Comparison of ENCODE assay signal across 12 mouse cellular contexts in the genomic region with DNA sequence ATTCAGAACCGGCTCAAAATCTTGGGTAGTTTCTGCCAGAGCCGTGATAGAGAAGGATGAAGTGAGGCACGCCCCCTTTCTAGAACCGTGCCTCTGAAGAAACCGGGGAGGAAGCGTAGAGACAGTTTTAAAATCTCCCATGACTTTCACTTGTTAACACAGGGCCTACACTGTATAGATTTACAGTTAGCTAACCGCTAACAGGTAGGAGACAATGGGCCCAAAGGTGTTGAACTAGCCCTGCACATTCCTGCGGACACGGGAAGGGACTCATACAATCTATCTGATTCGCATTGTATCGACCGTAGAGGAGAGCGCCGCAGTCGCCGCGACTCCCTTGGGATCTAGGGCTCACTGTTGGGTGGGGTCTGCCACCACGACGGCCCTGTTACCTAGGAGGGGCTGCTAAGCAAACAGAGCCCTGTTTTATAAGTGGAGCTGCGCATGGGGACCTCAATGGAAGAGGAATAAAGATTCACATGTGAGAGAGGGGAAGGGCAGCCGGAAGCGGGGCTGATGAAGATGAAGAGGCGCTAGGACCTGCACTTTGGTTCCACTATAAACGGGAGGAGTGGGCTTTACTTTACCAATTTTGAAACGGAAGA.
A peak's percentile ranks its signal among the peaks of the same experiment; 100 is the strongest.
DNase-seq lines count a peak whose midpoint lies in the region; ATAC-seq and TF ChIP-seq lines count a peak whose summit lies in the region.
"Had no signal": no experiment of that assay in that cellular context is flagged by ENCODE, and none has a peak within 500 bp of the region (broad histone marks: within the 10 kb centered on the region; RNA-seq: fewer than 3 reads in every experiment).

No protein-coding gene starts in this region.

- peak overlapping the region; percentile 48 for H3K4me2 ChIP-seq in heart, embryonic 15.5 days

- 54% methylated on average over 25 of the region's 25 CpGs for WGBS in heart, embryonic 15.5 days
- WGBS in hindbrain, embryonic 10.5 days = 60% methylated on average over 25 of the region's 25 CpGs
- WGBS in macrophage (ENCODE audit: missing documents) = 76% methylated on average over 25 of the region's 25 CpGs

- intact Hi-C loops in heart, postnatal 10 days (cut with DNase I) = no loop called here

- DNase-seq in heart, postnatal 10 days = no peak
- no peak for DNase-seq in G1E (ENCODE audit: low spot score)
- no peak for DNase-seq in hindbrain, embryonic 10.5 days (ENCODE audit: low spot score)
- DNase-seq in adrenal gland, postnatal 14 days = no peak
- DNase-seq in retina, embryonic 14.5 days (ENCODE audit: low spot score) = no peak
- DNase-seq: cerebellum, adult 9-10 months; left cerebral cortex, postnatal 4 days; right cerebral cortex, postnatal 14 days had no signal

- H3K9me3 ChIP-seq in heart, embryonic 15.5 days (replicated peaks) = no peaks in the 10 kb centered on the region
- H3K9me3 ChIP-seq in G1E (replicated peaks) = no peaks in the 10 kb centered on the region
- no peaks in the 10 kb centered on the region for H3K9me3 ChIP-seq in hindbrain, embryonic 10.5 days

- H3K4me3 ChIP-seq in heart, embryonic 15.5 days = peak overlapping the region; percentile 2; the same call in 1 of the 2 replicates
- H3K4me3 ChIP-seq in G1E (ENCODE audit: low read depth, low read length) (peak overlapping the region; percentile 69), macrophage (ENCODE audit: inconsistent target) (peak overlapping the region; percentile 0; the same call in 1 of the 2 replicates)
- peak overlapping the region; percentile 20 for H3K4me3 ChIP-seq in hindbrain, embryonic 10.5 days

- ATAC-seq in heart, embryonic 15.5 days (replicated peaks; ENCODE audit: insufficient number of reproducible peaks, insufficient read depth, low FRiP score, low read depth) = no peak
- no peak for ATAC-seq in G1E (ENCODE audit: extremely low read depth, insufficient number of reproducible peaks, low FRiP score, poor library complexity, severe bottlenecking)
- no peak for ATAC-seq in megakaryocyte-erythroid progenitor cell, adult 5-6 weeks (replicated peaks; ENCODE audit: low FRiP score, low TSS enrichment, poor library complexity, severe bottlenecking)
- ATAC-seq: inflammation-experienced regulatory T-cells, adult 6 months had no signal

- H3K9ac ChIP-seq in heart, embryonic 15.5 days = no peak overlapping the region

- no peak for TF ChIP-seq CTCF in G1E (IDR thresholded peaks at IDR 0.05; ENCODE audit: low read depth, low read length)

- H3K27me3 ChIP-seq in heart, embryonic 15.5 days = 0 out of 2 replicates have a peak, but pooled peaks cover 3% of the 10 kb centered on the region
- H3K27me3 ChIP-seq in G1E (ENCODE audit: insufficient read depth, low read length) = no peaks in the 10 kb centered on the region
- H3K27me3 ChIP-seq in hindbrain, embryonic 10.5 days (ENCODE audit: insufficient read depth, poor library complexity, severe bottlenecking) = no peaks in the 10 kb centered on the region

- peaks cover 3% of the 10 kb centered on the region; the same call in 1 of the 2 replicates for H3K4me1 ChIP-seq in heart, embryonic 15.5 days (replicated peaks)
- H3K4me1 ChIP-seq in G1E (ENCODE audit: insufficient read depth, low read depth, low read length) = peaks cover 75% of the 10 kb centered on the region
- H3K4me1 ChIP-seq in hindbrain, embryonic 10.5 days (replicated peaks) = peaks cover 19% of the 10 kb centered on the region

- no peak overlapping the region for H3K27ac ChIP-seq in heart, embryonic 15.5 days
- H3K27ac ChIP-seq in hindbrain, embryonic 10.5 days = no peak overlapping the region
- peak overlapping the region; percentile 74 for H3K27ac ChIP-seq in macrophage

- H3K79me2 ChIP-seq in macrophage (ENCODE audit: inconsistent target) = no peaks in the 10 kb centered on the region

- no peaks in the 10 kb centered on the region for H3K36me3 ChIP-seq in heart, embryonic 15.5 days
- H3K36me3 ChIP-seq in G1E (replicated peaks) (no peaks in the 10 kb centered on the region), macrophage (ENCODE audit: inconsistent target) (no peaks in the 10 kb centered on the region)
- H3K36me3 ChIP-seq in hindbrain, embryonic 10.5 days = no peaks in the 10 kb centered on the region

Comparison
In these comparisons a context has a peak if more than half of its experiments do, and no peak if none do; other contexts are left out.
1. H3K4me3 ChIP-seq: peak in every context shown above with its lines; median percentile 69 in G1E; 20 in hindbrain, embryonic 10.5 days; 2 in heart, embryonic 15.5 days; 0 in macrophage.